Mouse (Mus musculus): Measurements from ENCODE around the gene Hdac9. TPM values are rescaled to one million over a fixed set of nuclear protein-coding genes. Genes with fewer than 3 reads are reported as not detected.

The Hdac9 gene
- polyA plus RNA-seq, 1 experiment = 0.63 TPM

DNA sequence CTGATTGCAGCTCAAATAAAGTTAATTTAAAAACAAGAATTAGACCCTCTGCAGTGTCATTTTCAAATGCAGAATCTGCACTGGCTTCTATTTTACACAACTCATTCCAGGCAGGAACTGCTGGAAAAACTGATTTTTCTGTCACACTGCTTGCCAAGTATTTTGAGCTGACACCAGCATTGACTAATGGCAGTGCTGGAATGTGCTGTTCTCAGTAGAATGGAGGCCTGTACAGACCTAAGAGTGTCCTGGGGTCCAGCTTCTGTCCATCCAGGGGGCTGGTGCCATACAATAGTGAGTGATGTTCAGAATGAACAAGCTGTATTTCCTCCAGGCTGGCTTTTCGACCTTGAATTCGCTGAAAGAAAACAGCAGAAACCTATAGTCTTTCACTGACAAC lies 629.7 kb downstream of the Hdac9 start:
- H3K27ac ChIP-seq (replicated peaks; ENCODE audit: low read depth, low read length) = no peak overlapping the region
- H3K4me3 ChIP-seq (ENCODE audit: insufficient read depth, low read depth, low read length) = no peak overlapping the region
- no peaks in the 10 kb centered on the region for H3K4me1 ChIP-seq (ENCODE audit: control insufficient read depth, insufficient read depth, insufficient read length, low read length)

DNA sequence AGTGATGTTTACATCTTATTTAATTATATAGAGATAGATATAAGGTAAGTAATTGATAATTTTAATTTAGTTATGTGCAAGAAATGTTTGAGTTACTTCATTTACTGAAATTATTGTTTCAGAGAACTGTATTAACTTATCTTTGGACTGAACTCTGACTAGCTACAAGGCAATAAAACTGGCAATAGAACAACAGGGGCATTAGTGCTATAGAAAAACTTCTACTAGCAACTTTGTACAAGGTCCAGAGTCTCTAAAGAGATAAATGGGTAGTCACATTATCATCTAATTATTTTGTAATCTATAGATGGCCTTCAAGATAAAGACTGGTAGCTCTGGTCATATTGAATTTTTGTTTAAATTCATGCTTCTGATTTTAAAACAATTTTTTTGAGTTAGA lies 632.0 kb downstream of the Hdac9 start:
- H3K27ac ChIP-seq (replicated peaks; ENCODE audit: low read depth, low read length) = no peak overlapping the region
- H3K4me3 ChIP-seq (ENCODE audit: insufficient read depth, low read depth, low read length) = no peak overlapping the region
- H3K4me1 ChIP-seq (ENCODE audit: control insufficient read depth, insufficient read depth, insufficient read length, low read length) = no peaks in the 10 kb centered on the region

DNA sequence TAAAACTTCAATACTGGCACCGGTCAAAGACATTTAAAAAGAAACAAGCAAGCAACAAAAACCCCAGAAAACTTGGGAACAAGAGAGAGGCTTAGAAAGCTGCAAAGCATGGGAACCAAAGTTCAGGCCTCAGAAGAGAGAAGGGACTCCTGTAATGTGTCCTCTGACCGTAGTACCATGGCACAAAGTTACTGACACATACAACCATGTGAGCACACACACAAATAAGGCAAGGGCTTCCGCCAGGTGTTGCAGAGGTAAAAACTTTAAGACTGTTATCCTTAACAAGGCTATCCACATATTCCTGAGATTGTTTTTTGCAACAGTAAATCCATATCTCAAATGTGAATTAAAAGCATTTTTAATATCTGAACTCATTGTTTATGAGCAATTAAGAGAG lies 632.5 kb downstream of the Hdac9 start:
- Histone ChIP-seq H3K4me3 (ENCODE audit: insufficient read depth, low read depth, low read length) (no peak overlapping the region), H3K27ac (replicated peaks; ENCODE audit: low read depth, low read length) (no peak overlapping the region), H3K4me1 (ENCODE audit: control insufficient read depth, insufficient read depth, insufficient read length, low read length) (no peaks in the 10 kb centered on the region)

GRCm38 (mm10) chr12:34278822-34279221 lies 638.1 kb downstream of the Hdac9 start:
- Histone ChIP-seq H3K4me1 (ENCODE audit: control insufficient read depth, insufficient read depth, insufficient read length, low read length) (no peaks in the 10 kb centered on the region), H3K27ac (replicated peaks; ENCODE audit: low read depth, low read length) (no peak overlapping the region), H3K4me3 (ENCODE audit: insufficient read depth, low read depth, low read length) (no peak overlapping the region)

DNA sequence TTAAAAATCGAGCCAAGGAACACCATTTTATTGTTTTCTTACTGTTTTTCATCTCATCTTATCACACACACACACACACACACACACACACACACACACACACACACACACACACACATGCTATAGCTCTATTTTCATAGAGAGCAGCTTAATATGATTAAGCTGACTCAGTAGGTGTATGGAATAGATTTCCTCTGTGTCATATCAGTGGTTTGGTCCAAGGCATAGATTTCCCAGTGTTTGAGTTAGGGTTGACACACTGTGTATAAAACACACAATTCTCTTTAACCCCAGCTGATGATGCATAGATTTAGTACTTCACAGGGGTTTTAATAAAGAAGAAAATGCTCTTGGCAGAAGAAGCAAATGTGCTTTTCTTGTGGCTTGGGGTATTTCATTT lies 643.1 kb downstream of the Hdac9 start:
- Histone ChIP-seq H3K27ac (replicated peaks; ENCODE audit: low read depth, low read length) (no peak overlapping the region), H3K4me1 (ENCODE audit: control insufficient read depth, insufficient read depth, insufficient read length, low read length) (no peaks in the 10 kb centered on the region), H3K4me3 (ENCODE audit: insufficient read depth, low read depth, low read length) (no peak overlapping the region)

DNA sequence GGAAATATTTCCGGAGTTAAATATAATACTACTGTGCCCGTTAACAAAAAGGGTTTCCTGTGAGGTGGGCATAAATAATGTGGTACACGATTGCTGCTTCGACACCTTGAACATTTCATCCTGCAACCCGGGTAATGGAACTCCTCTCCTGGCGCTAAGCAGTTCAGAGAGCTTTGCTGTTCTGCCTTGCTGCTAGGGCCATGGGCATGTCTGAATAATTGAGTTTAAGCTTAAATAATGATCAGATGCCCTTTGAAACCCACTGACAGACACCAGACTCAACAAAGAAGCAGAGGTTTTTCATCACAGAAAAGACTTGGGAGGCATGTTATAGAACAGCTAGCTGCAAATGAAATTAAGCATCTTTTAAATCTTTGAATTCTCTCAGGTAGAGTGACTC lies 646.8 kb downstream of the Hdac9 start:
- H3K4me1 ChIP-seq (ENCODE audit: control insufficient read depth, insufficient read depth, insufficient read length, low read length) = no peaks in the 10 kb centered on the region
- H3K27ac ChIP-seq (replicated peaks; ENCODE audit: low read depth, low read length) = no peak overlapping the region
- no peak overlapping the region for H3K4me3 ChIP-seq (ENCODE audit: insufficient read depth, low read depth, low read length)

GRCm38 (mm10) chr12:34269472-34270040 lies 647.3 kb downstream of the Hdac9 start:
- no peak overlapping the region for H3K27ac ChIP-seq (replicated peaks; ENCODE audit: low read depth, low read length)
- H3K4me1 ChIP-seq (ENCODE audit: control insufficient read depth, insufficient read depth, insufficient read length, low read length) = no peaks in the 10 kb centered on the region
- H3K4me3 ChIP-seq (ENCODE audit: insufficient read depth, low read depth, low read length) = no peak overlapping the region

DNA sequence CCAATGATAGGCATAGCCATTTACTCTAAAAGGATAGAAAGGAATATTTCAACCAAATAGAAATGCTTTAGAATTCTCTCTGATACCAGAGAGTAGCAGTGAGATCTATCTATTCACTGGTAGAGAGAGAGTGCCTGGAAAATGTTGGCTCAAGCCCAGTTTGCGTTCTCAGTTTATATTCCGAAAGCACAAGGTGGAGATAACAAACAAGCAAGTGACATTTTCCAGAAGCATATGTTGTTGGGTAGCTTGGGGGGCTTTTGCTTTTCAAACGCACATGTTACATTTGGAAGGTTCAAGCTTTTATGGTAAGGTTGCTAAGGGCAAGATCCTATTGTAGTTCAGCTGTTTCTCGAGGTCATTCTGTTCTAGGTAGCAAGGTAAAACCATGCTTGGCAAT lies 657.2 kb downstream of the Hdac9 start:
- Histone ChIP-seq H3K4me1 (ENCODE audit: control insufficient read depth, insufficient read depth, insufficient read length, low read length) (no peaks in the 10 kb centered on the region), H3K4me3 (ENCODE audit: insufficient read depth, low read depth, low read length) (no peak overlapping the region), H3K27ac (replicated peaks; ENCODE audit: low read depth, low read length) (no peak overlapping the region)

GRCm38 (mm10) chr12:34249160-34249559 lies 667.7 kb downstream of the Hdac9 start:
- Histone ChIP-seq H3K4me3 (ENCODE audit: insufficient read depth, low read depth, low read length) (no peak overlapping the region), H3K4me1 (ENCODE audit: control insufficient read depth, insufficient read depth, insufficient read length, low read length) (no peaks in the 10 kb centered on the region), H3K27ac (replicated peaks; ENCODE audit: low read depth, low read length) (no peak overlapping the region)

- Histone ChIP-seq H3K4me3 (ENCODE audit: insufficient read depth, low read depth, low read length) (no peak overlapping the region), H3K4me1 (ENCODE audit: control insufficient read depth, insufficient read depth, insufficient read length, low read length) (no peaks in the 10 kb centered on the region), H3K27ac (replicated peaks; ENCODE audit: low read depth, low read length) (no peak overlapping the region)
These were observed 668.4 kb downstream of the Hdac9 start for GRCm38 (mm10) chr12:34248193-34249121.

DNA sequence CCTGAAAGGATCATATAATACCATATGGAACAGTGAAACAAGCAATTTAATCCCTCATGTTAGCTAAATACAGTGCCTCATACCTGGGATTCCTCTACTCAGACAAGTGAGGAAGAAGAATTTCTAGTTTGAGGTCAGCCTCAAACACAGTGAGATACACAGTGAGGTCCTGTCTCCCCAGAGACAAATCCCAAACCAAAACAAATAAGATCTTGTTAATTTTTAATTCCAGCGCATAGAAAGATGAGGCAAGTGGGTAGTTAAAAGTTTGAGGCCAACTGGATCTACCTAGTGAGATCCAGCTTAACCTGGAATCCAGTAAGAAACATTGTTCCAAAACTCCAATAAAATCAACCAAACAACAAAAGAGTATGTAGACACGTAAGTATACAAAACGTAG lies 678.1 kb downstream of the Hdac9 start:
- H3K4me3 ChIP-seq (ENCODE audit: insufficient read depth, low read depth, low read length) = no peak overlapping the region
- H3K27ac ChIP-seq (replicated peaks; ENCODE audit: low read depth, low read length) = no peak overlapping the region
- H3K4me1 ChIP-seq (ENCODE audit: control insufficient read depth, insufficient read depth, insufficient read length, low read length) = no peaks in the 10 kb centered on the region

GRCm38 (mm10) chr12:34231621-34232150 lies 685.2 kb downstream of the Hdac9 start:
- Histone ChIP-seq H3K4me1 (ENCODE audit: control insufficient read depth, insufficient read depth, insufficient read length, low read length) (no peaks in the 10 kb centered on the region), H3K4me3 (ENCODE audit: insufficient read depth, low read depth, low read length) (no peak overlapping the region), H3K27ac (replicated peaks; ENCODE audit: low read depth, low read length) (no peak overlapping the region)

- H3K4me3 ChIP-seq (ENCODE audit: insufficient read depth, low read depth, low read length) = no peak overlapping the region
- H3K4me1 ChIP-seq (ENCODE audit: control insufficient read depth, insufficient read depth, insufficient read length, low read length) = no peaks in the 10 kb centered on the region
- H3K27ac ChIP-seq (replicated peaks; ENCODE audit: low read depth, low read length) = no peak overlapping the region
These were observed 692.4 kb downstream of the Hdac9 start for GRCm38 (mm10) chr12:34224505-34224904.

DNA sequence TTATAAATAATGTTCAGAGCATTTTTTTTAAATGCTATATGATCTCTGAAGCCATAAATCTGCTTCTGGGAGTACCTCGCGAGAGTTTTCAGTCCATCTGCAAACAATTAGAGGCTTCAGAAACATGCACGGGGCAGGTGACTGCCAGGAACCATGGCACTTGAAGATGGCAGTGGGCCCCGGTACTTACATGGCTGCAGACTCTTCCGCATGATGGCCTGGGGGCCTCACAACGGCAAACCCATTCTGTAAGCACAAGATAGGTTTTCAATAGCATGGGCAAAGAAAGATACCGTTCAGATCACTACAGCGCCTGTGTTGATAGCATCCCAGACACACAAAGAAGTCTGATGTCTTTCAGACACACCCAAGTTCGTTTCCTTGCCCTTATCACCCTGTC lies 695.9 kb downstream of the Hdac9 start:
- Histone ChIP-seq H3K4me3 (ENCODE audit: insufficient read depth, low read depth, low read length) (no peak overlapping the region), H3K4me1 (ENCODE audit: control insufficient read depth, insufficient read depth, insufficient read length, low read length) (no peaks in the 10 kb centered on the region), H3K27ac (replicated peaks; ENCODE audit: low read depth, low read length) (no peak overlapping the region)

- Histone ChIP-seq H3K4me3 (ENCODE audit: insufficient read depth, low read depth, low read length) (no peak overlapping the region), H3K4me1 (ENCODE audit: control insufficient read depth, insufficient read depth, insufficient read length, low read length) (no peaks in the 10 kb centered on the region), H3K27ac (replicated peaks; ENCODE audit: low read depth, low read length) (no peak overlapping the region)
These were observed 696.6 kb downstream of the Hdac9 start for GRCm38 (mm10) chr12:34220051-34220926.
